Mouse (Mus musculus) hindbrain, embryonic 14.5 days (tissue): ENCODE measurements around the gene Cat. TPM values are rescaled to one million over a fixed set of nuclear protein-coding genes. Genes with fewer than 3 reads are reported as not detected.
A peak's percentile ranks its signal among the peaks of the same experiment; 100 is the strongest.

Source experiments
- ATAC-seq: fragments of 200-750 bp; cut with Nextera tagmentation; 2 replicates; pipeline ENCODE4 v1.8.0; 2017; ENCODE audit warnings: moderate number of reproducible peaks, mild to moderate bottlenecking, moderate TSS enrichment, moderate library complexity; ENCODE audit not compliant: low FRiP score
- DNase-seq: peaks from one replicate; pipeline ENCODE4 v3.0.0-alpha.2; 2015; ENCODE audit warnings: low spot score
- H3K27ac ChIP-seq: fragments of 300-500 bp; sonication (generic); 2 replicates; pipeline ENCODE4 v1.5.1; 2014; ENCODE audit warnings: mild to moderate bottlenecking, moderate library complexity
- H3K27me3 ChIP-seq: fragments of 300-500 bp; sonication (generic); 2 replicates; pipeline ENCODE4 v1.6.1; 2014; ENCODE audit warnings: mild to moderate bottlenecking, low read length, mixed read lengths; ENCODE audit not compliant: control insufficient read depth, insufficient read depth
- H3K36me3 ChIP-seq: fragments of 300-500 bp; sonication (generic); replicated peaks from 2 replicates; pipeline ENCODE4 v1.6.1; 2014; ENCODE audit not compliant: control insufficient read depth, insufficient read depth
- H3K4me1 ChIP-seq: fragments of 300-500 bp; sonication (generic); replicated peaks from 2 replicates; pipeline ENCODE4 v1.6.1; 2014; ENCODE audit warnings: antibody characterized with exemption, low read length, mixed read lengths; ENCODE audit not compliant: control insufficient read depth, insufficient read depth
- H3K4me2 ChIP-seq: fragments of 300-500 bp; sonication (generic); replicated peaks from 2 replicates; pipeline ENCODE4 v1.6.1; 2014; ENCODE audit warnings: mild to moderate bottlenecking, moderate library complexity
- H3K4me3 ChIP-seq: fragments of 300-500 bp; sonication (generic); replicated peaks from 2 replicates; pipeline ENCODE4 v1.5.1; 2014; ENCODE audit warnings: mild to moderate bottlenecking, low read length
- H3K9ac ChIP-seq: fragments of 300-500 bp; sonication (generic); 2 replicates; pipeline ENCODE4 v1.6.1; 2014
- H3K9me3 ChIP-seq: fragments of 300-500 bp; sonication (generic); 2 replicates; pipeline ENCODE4 v1.6.1; 2016; ENCODE audit warnings: low read length; ENCODE audit not compliant: control insufficient read depth
- WGBS: fragments of 180-500 bp; shearing (Covaris S2); extraction: QIAGEN DNeasy Blood & Tissue Kit; methylation state at CpG from one replicate; pipeline ENCODE4 v1.1.7; 2014; 5-methylcytosine and 5-hydroxymethylcytosine counted together
- polyA plus RNA-seq: library from polyadenylated mRNA; unstranded; fragments of >200 nt; fragmentation: Nextera tagmentation; extraction: Ambion mirVana; gene quantifications from 2 replicates; pipeline ENCODE4 v1.2.1, GENCODE M21; 2014

The Cat gene
- polyA plus RNA-seq, 1 experiment from 2014 or later: 102 TPM

- Histone ChIP-seq H3K4me2 (no peak overlapping the region), H3K36me3 (no peaks in the 10 kb centered on the region), H3K9ac (no peak overlapping the region), H3K9me3 (no peaks in the 10 kb centered on the region), H3K4me1 (no peaks in the 10 kb centered on the region), H3K27ac (no peak overlapping the region), H3K27me3 (no peaks in the 10 kb centered on the region), H3K4me3 (no peak overlapping the region)
- ATAC-seq: no peak
- no peak for DNase-seq
- WGBS: 57% methylated on average over 1 of the region's 1 CpGs
Observed at GRCm38 (mm10) chr2:103430712-103431111, 54.2 kb downstream of the Cat start.

GRCm38 (mm10) chr2:103428356-103428755 lies 56.6 kb downstream of the Cat start:
- H3K4me3 ChIP-seq: no peak overlapping the region
- no peak overlapping the region for H3K27ac ChIP-seq
- 90% methylated on average over 3 of the region's 3 CpGs for WGBS
- no peak for DNase-seq
- no peaks in the 10 kb centered on the region for H3K36me3 ChIP-seq
- no peak for ATAC-seq
- no peak overlapping the region for H3K4me2 ChIP-seq
- H3K27me3 ChIP-seq: no peaks in the 10 kb centered on the region
- H3K4me1 ChIP-seq: no peaks in the 10 kb centered on the region
- H3K9me3 ChIP-seq: no peaks in the 10 kb centered on the region
- H3K9ac ChIP-seq: no peak overlapping the region

- Histone ChIP-seq H3K27me3 (no peaks in the 10 kb centered on the region), H3K9me3 (no peaks in the 10 kb centered on the region), H3K4me2 (no peak overlapping the region), H3K36me3 (no peaks in the 10 kb centered on the region), H3K9ac (no peak overlapping the region), H3K27ac (no peak overlapping the region), H3K4me3 (no peak overlapping the region), H3K4me1 (no peaks in the 10 kb centered on the region)
- WGBS: 85% methylated on average over 11 of the region's 11 CpGs
- DNase-seq: no peak
- no peak for ATAC-seq
Observed at GRCm38 (mm10) chr2:103425456-103426063, 59.4 kb downstream of the Cat start.

GRCm38 (mm10) chr2:103424349-103425026 lies 60.5 kb downstream of the Cat start:
- Histone ChIP-seq H3K9me3 (no peaks in the 10 kb centered on the region), H3K36me3 (no peaks in the 10 kb centered on the region), H3K4me2 (no peak overlapping the region), H3K27ac (no peak overlapping the region), H3K27me3 (no peaks in the 10 kb centered on the region), H3K9ac (no peak overlapping the region), H3K4me3 (no peak overlapping the region), H3K4me1 (no peaks in the 10 kb centered on the region)
- ATAC-seq (peak; percentile 58; the same call in 1 of the 2 replicates), DNase-seq (peak; percentile 81)
- 30% methylated on average over 12 of the region's 12 CpGs for WGBS

GRCm38 (mm10) chr2:103423884-103424283 lies 61.1 kb downstream of the Cat start:
- no peak overlapping the region for H3K9ac ChIP-seq
- H3K4me2 ChIP-seq: no peak overlapping the region
- ATAC-seq: no peak
- DNase-seq: no peak
- H3K9me3 ChIP-seq: no peaks in the 10 kb centered on the region
- no peak overlapping the region for H3K27ac ChIP-seq
- H3K4me3 ChIP-seq: no peak overlapping the region
- 70% methylated on average over 12 of the region's 12 CpGs for WGBS
- no peaks in the 10 kb centered on the region for H3K36me3 ChIP-seq
- no peaks in the 10 kb centered on the region for H3K4me1 ChIP-seq
- H3K27me3 ChIP-seq: no peaks in the 10 kb centered on the region

- no peaks in the 10 kb centered on the region for H3K27me3 ChIP-seq
- ATAC-seq: 0 out of 2 replicates have a peak, but pooled peaks have one; percentile 14
Observed at GRCm38 (mm10) chr2:103420650-103421507, 64.1 kb downstream of the Cat start.

GRCm38 (mm10) chr2:103415774-103416173 lies 69.2 kb downstream of the Cat start:
- DNase-seq (no peak), ATAC-seq (no peak)
- H3K4me3 ChIP-seq: no peak overlapping the region
- no peak overlapping the region for H3K4me2 ChIP-seq
- no peaks in the 10 kb centered on the region for H3K9me3 ChIP-seq
- H3K27me3 ChIP-seq: no peaks in the 10 kb centered on the region
- WGBS: 89% methylated on average over 3 of the region's 3 CpGs
- H3K4me1 ChIP-seq: no peaks in the 10 kb centered on the region
- no peak overlapping the region for H3K27ac ChIP-seq
- no peak overlapping the region for H3K9ac ChIP-seq
- H3K36me3 ChIP-seq: no peaks in the 10 kb centered on the region

More at GRCm38 (mm10) chr2:103420650-103421507, 64.1 kb downstream of the Cat start:
- no peaks in the 10 kb centered on the region for H3K9me3 ChIP-seq
- H3K27ac ChIP-seq: no peak overlapping the region
- WGBS: 57% methylated on average over 15 of the region's 15 CpGs
- no peak overlapping the region for H3K4me3 ChIP-seq
- H3K4me2 ChIP-seq: no peak overlapping the region
- no peak for DNase-seq
- H3K9ac ChIP-seq: no peak overlapping the region
- no peaks in the 10 kb centered on the region for H3K36me3 ChIP-seq
- H3K4me1 ChIP-seq: no peaks in the 10 kb centered on the region

GRCm38 (mm10) chr2:103413381-103413780 lies 71.6 kb downstream of the Cat start:
- DNase-seq: no peak
- no peaks in the 10 kb centered on the region for H3K36me3 ChIP-seq
- ATAC-seq: no peak
- H3K9me3 ChIP-seq: no peaks in the 10 kb centered on the region
- no peak overlapping the region for H3K27ac ChIP-seq
- no peak overlapping the region for H3K4me2 ChIP-seq
- no peaks in the 10 kb centered on the region for H3K4me1 ChIP-seq
- no peak overlapping the region for H3K4me3 ChIP-seq
- 83% methylated on average over 5 of the region's 5 CpGs for WGBS
- H3K27me3 ChIP-seq: no peaks in the 10 kb centered on the region
- H3K9ac ChIP-seq: no peak overlapping the region

GRCm38 (mm10) chr2:103411816-103412215 lies 73.1 kb downstream of the Cat start:
- H3K4me2 ChIP-seq: no peak overlapping the region
- H3K4me1 ChIP-seq: no peaks in the 10 kb centered on the region
- no peak overlapping the region for H3K4me3 ChIP-seq
- no peaks in the 10 kb centered on the region for H3K27me3 ChIP-seq
- ATAC-seq (peak; percentile 34; the same call in 1 of the 2 replicates), DNase-seq (no peak)
- H3K36me3 ChIP-seq: no peaks in the 10 kb centered on the region
- no peak overlapping the region for H3K9ac ChIP-seq
- 94% methylated on average over 3 of the region's 3 CpGs for WGBS
- no peak overlapping the region for H3K27ac ChIP-seq
- no peaks in the 10 kb centered on the region for H3K9me3 ChIP-seq
